Mouse (Mus musculus): ENCODE results near the gene Eri3.

Gene Eri3

GRCm38 (mm10) chr4:117658582-117659444 lies 108.6 kb downstream of the Eri3 start:
- DNase-seq (ENCODE audit: low spot score): peak; percentile 56

- DNase-seq (ENCODE audit: low spot score): no peak
These were observed 109.8 kb downstream of the Eri3 start for GRCm38 (mm10) chr4:117660001-117660400.

DNA sequence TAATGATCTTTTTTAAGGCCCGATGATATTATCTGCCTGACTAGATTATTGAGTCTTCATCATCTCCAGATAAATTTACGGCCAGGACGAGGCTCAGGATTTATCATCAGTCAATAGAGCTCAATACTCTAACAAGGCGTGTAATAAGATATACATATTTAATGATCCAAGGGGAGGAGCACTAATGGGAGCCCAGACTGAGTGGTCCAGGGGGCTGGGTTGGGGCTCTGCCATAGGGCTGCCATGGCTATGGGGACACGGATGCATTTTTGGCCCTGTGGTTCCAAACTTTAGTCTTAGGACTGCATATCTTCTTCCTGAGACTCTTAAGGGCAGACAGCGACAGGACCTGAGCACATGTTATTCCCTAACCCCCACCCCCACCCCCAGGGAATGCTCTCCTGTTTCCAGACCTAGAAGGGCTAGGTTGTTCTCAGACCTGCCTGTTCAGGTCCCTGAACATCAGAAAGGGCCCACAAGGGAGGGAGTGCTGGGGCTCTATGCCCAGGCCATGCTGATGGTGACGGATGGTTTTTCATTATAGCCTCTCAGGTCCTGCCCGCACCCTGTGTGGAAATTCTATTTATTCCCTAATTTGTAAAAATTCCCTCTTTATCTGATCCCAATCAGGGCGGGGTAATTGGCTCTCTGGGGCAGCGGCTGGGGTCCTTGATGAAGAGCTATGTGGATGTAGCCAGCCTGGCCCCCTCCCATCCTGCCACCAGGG lies 114.4 kb downstream of the Eri3 start:
- no peak for DNase-seq (ENCODE audit: low spot score)

DNA sequence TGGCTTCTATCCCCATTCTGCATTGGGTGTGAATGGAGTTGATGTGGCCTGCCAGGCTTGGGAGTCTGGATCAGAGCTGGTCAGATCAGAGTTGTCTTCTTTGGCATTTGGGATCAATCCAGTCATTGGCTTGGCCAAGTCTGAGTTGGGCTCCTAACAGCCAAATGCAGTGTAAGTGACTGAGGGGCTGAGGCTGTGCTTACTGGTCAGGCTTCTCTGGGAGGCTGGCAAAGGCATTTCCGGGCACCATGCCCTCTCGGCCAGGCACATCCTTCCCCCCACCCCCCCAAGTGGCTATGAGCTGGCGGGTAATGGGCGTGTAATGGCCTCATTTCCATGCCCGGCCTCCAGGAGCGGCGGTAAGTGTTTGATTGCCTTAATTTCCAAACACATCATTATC lies 115.4 kb downstream of the Eri3 start:
- DNase-seq (ENCODE audit: low spot score): no peak

- DNase-seq (ENCODE audit: low spot score): no peak
These were observed 115.9 kb downstream of the Eri3 start for GRCm38 (mm10) chr4:117666054-117666453.

DNA sequence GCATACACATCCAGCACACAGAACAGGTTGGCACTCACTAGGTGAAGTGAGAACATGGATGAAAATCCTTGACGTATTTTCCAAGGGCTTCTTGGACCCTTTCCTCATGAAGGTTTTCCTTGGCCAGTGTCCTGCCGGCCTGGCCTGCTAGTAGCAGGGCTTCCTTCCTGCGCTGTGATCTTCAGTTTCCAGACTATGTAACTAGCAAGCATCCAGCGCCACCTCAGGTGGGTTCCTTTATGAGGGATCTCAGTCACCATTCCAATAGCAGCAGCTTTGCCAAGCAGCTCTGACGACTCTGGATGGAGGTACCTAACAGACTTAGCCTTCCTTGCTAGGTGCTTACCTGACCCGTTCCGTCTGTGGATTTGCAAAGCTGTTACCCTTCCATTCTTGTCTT lies 119.7 kb downstream of the Eri3 start:
- no peak for DNase-seq (ENCODE audit: low spot score)

DNA sequence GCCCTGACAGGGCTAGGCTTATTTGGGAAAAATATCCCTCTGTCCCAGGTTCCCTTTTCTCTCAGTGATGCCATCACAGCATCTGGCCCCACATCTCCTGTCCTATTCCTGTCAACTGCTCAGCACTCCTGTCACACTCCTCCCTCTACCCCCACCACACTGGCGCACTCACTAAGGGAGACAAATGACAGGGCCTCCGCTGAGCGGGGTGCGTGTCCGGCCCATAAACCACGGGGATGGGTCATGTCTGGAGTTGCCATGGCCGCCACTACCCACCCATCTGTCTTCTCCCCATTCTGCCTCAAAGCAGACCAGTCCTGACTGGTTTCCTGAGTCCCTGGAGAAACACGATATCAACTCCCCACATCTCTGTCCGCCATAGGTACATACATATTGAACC lies 121.9 kb downstream of the Eri3 start:
- no peak for DNase-seq (ENCODE audit: low spot score)

- DNase-seq (ENCODE audit: low spot score): no peak
These were observed 123.7 kb downstream of the Eri3 start for GRCm38 (mm10) chr4:117673901-117674300.

DNA sequence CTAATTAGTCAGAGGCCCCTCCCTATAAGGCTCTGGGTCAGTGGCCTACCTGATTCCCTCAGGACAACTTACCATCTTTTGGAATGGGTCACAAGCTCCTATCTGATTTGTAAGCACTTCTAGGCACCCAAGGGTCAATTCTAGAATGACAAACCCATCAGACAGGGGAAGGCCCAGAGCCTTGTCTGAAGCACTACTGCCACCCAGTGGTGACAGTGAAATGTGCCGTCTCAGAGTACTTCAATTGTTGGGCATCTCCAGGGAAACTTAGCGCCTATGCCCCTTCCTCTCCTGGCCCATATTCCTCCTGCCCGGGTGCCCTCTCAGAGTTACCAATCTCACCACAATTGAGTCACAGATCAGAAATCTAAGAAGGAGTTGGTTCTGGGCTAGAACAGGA lies 126.7 kb downstream of the Eri3 start:
- peak; percentile 91 for DNase-seq (ENCODE audit: low spot score)

- DNase-seq (ENCODE audit: low spot score): no peak
These were observed 130.8 kb downstream of the Eri3 start for GRCm38 (mm10) chr4:117680963-117681362.

- DNase-seq (ENCODE audit: low spot score): peak; percentile 91
These were observed 131.8 kb downstream of the Eri3 start, which contains the start of gene Dmap1 for GRCm38 (mm10) chr4:117681931-117682461. TSS of gene Dmap1 (minus strand) at chr4:117682273.

DNA sequence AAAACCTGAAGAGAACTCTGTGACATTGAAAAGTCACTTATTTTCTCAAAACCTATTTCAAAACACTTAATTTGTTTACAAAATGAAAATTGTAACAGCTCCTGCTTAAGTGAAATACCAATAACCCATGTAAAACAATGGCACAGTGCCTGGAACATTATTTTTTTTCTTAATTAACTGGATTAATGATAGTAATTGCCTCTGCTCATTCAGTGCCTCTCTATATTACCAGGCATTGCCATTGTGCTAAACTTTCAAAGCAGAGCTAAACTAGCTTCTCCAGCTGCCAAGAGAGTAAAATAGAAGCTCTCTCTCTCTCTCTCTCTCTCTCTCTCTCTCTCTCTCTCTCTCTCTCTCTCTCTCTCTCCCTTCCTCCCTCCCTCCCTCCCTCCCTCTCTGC lies 132.3 kb downstream of the Eri3 start:
- no peak for DNase-seq (ENCODE audit: low spot score)

DNA sequence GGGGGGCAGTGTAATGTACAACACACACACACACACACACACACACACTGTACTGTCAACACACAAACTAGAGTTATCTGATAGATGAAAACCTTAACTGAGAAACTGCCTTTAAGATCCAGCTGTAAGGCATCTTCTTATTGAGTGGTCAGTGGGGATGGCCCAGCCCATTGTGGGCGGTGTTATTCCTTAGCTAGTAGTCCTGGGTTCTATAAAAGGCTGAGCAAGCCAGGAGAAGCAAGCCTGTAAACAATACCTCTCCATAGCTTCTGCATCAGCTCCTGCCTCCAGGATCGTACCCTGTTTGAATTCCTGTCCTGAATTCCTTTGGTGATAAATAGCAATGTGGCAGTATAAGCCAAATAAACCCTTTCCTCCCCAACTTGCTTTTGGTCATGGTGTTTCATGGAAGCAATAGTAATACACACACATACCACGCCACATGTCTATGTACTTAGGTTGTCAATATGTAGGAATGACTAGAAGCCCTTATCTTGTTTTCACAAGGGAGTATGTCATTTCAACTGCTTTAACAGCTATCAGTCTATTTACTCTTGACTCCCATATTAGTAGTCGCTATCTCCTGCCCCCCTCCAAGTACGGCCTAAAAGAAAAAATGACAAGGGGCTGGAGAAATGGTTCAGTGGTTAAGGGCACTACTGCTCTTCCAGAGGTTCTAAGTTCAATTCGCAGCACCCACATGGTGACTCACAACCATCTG lies 133.0 kb downstream of the Eri3 start:
- DNase-seq (ENCODE audit: low spot score): no peak

GRCm38 (mm10) chr4:117686354-117686753 lies 136.2 kb downstream of the Eri3 start:
- no peak for DNase-seq (ENCODE audit: low spot score)

DNA sequence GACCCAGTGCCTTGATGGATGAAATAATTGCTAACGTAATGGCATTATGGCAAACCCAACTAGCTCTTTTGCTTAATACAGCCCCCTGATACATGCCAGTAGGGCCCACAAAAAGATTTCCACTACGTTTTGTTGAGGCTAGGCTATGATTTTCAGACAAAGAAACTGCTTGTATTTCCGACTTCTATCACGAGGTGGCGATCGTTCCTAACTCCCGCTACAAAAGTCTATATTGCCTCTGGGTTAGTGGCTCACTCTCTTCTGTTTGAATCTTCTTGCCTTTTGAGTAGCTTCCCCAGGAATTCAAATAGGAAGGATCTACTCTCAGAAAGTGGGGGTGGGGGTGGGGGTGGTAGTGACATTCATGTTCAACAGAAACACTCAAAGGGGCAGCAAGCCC lies 155.2 kb downstream of the Eri3 start:
- DNase-seq (ENCODE audit: low spot score): peak; percentile 73

DNA sequence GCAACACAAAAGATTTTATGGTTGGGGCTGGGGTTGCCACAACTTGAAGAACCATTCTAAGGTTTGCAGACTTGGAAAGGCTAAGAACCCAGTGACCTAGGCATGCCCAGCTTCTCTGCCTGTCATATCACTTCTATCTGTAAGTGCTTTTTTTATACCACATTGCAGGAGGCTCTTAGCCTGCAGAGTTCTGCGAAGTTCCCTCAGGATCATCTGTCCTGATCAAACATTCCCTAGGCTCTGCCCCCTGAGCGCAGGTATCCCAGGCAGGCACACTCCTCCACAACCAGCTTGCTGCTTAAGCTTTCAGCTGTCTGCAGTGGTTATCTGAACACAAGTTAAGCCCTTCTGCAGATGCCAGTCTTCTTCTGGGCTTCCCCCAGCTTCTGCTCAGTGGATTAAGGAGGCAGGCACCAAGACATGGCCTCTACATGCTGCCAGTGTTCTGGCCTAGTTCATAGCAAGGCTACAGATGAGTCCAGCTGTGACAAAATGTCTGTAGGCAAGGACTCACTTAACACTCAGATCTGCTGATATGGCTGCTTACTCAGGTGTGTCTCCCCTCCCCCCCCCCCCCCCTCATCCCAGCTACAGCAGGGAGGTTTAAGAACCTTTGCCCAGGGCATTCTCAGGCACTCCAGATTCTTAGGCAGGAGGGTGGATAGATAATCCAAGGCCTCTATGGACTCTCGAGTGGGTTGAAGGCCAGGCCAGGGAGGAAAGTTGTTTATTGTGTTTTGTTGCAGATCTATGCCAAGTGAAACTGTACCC lies 158.8 kb downstream of the Eri3 start:
- no peak for DNase-seq (ENCODE audit: low spot score)

- DNase-seq (ENCODE audit: low spot score): no peak
These were observed 162.1 kb downstream of the Eri3 start for GRCm38 (mm10) chr4:117712314-117712713.

DNA sequence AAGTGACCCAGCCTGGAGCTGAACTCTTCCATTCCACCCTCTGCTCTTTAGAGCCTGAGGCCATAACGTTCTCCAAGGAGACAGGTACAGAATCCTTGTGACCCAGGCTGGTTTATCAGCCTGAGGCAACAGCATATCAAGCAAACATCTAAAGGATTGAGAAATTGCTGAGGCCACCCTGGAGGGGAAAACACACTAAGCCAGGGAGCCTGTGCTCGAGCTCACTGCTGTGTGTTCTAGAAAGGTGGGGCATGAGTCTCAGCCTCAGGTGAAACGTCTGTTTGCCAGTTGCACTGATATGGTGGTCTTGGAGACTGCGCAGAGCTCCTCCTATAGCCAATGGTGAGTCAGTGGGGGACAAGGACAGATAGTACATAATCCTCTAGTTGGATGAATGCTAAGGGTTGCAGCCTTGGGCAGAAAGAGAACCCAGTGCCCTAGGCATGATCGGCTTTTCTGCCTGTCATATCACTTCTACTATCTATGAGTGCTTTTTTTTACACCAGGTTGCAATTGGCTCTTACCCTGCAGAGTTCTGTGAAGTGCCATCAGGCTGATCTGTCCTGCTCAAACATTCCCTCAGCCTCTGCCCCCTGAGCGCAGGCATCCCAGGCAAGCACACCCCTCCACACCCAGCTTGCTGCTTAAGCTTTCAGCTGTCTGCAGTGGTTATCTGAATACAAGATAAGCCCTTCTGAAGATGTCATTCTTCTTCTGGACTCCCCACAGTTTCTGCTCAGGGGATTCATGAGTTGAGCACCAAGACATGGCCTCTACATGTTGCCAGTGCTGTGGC lies 163.3 kb downstream of the Eri3 start:
- DNase-seq (ENCODE audit: low spot score): no peak

Measured in embryo, embryonic 10 days (tissue).